Mouse (Mus musculus): Measurements from ENCODE around the gene Nipal4. TPM values are rescaled to one million over a fixed set of nuclear protein-coding genes. Genes with fewer than 3 reads are reported as not detected.

Nipal4 gene
- polyA plus RNA-seq, 1 experiment, result 0.57 TPM

DNA sequence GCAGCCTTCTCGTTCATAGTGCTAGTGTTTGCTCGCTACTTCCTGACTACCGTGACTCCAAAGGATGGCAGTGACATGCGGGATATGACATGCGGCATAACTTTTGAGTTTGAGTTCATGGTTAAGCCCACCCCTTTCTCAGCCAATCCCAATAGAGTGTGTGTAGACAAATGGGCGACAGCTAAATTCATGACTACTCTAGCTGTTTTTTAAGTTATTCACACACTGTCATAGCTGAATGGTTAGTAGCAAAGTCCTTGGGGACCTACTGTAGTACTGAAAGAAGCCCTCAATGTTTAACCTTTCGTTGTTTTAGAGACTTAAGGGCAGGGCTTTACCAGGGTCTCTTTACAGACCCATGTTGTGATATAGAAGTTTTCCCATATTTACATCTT lies 40.5 kb downstream of the Nipal4 start:
- Histone ChIP-seq H3K27me3 (ENCODE audit: control insufficient read depth, insufficient read depth, low read length) (no peaks in the 10 kb centered on the region), H3K27ac (ENCODE audit: insufficient read depth, low read length) (peak overlapping the region; percentile 64), H3K4me1 (ENCODE audit: control insufficient read depth, insufficient read depth, insufficient read length) (peaks cover 33% of the 10 kb centered on the region), H3K36me3 (ENCODE audit: control insufficient read depth, insufficient read depth, low read length) (peaks cover 4% of the 10 kb centered on the region; the same call in 1 of the 2 replicates), H3K4me3 (ENCODE audit: extremely low read depth, insufficient read depth, insufficient read length) (no peak overlapping the region)
- TF ChIP-seq CTCF (IDR thresholded peaks at IDR 0.05; ENCODE audit: extremely low read depth, insufficient read depth, insufficient read length, insufficient replicate concordance) (no peak), POLR2A (IDR thresholded peaks at IDR 0.05; ENCODE audit: low read depth, low read length) (no peak)
- WGBS, result 53% methylated on average over 7 of the region's 7 CpGs
- DNase-seq (ENCODE audit: low read depth in 1 of 2, low spot score in 2 of 2), result peak in 1 of 2 experiments; percentile 49

DNA sequence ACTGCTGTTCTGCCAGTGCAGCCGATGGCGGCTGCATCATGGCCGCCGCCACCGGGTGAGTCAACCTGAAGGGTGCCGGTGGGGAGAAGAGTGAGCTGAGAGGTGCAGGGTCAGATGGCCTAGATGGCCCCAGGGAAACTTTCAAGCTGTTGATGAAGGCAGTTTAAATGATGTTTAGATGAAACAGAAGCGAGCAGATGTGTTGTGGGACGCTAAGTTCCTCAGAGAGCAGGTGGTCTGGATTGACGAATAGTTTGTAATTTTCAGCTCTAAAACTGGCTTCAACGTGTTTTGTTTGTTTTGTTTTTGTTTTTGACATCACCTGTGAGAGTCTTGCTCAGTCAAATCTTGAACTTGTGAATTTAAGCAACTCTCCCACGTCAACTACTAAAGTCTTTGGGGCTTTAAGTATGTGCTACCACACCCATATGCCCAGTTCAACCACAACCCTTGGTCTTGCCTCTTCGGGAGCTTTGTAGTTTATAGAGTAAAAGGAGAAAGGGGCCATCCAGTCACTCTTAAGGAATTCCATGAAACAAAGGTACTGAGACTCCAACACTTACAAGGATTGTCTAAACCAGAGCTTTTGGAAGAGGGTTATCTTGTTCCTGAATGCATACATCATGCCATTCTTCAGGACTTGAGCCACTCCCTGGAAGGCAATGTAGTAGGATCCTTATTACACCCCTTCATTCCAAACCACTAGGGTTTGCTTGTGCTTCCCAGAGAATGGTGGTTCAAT lies 41.0 kb downstream of the Nipal4 start:
- Histone ChIP-seq H3K4me3 (ENCODE audit: extremely low read depth, insufficient read depth, insufficient read length) (0 out of 2 replicates have a peak overlapping the region, but pooled peaks have one; percentile 2), H3K27ac (ENCODE audit: insufficient read depth, low read length) (peak overlapping the region; percentile 64), H3K27me3 (ENCODE audit: control insufficient read depth, insufficient read depth, low read length) (no peaks in the 10 kb centered on the region), H3K36me3 (ENCODE audit: control insufficient read depth, insufficient read depth, low read length) (peaks cover 4% of the 10 kb centered on the region; the same call in 1 of the 2 replicates), H3K4me1 (ENCODE audit: control insufficient read depth, insufficient read depth, insufficient read length) (peaks cover 33% of the 10 kb centered on the region)
- DNase-seq (ENCODE audit: low read depth in 1 of 2, low spot score in 2 of 2), result no peak
- 59% methylated on average over 12 of the region's 12 CpGs for WGBS
- TF ChIP-seq CTCF (IDR thresholded peaks at IDR 0.05; ENCODE audit: extremely low read depth, insufficient read depth, insufficient read length, insufficient replicate concordance) (no peak), POLR2A (IDR thresholded peaks at IDR 0.05; ENCODE audit: low read depth, low read length) (no peak)

GRCm38 (mm10) chr11:46123328-46123866 lies 42.9 kb downstream of the Nipal4 start:
- WGBS, result 88% methylated on average over 8 of the region's 8 CpGs
- DNase-seq (ENCODE audit: low read depth in 1 of 2, low spot score in 2 of 2), result no peak
- H3K27me3 ChIP-seq (ENCODE audit: control insufficient read depth, insufficient read depth, low read length), result no peaks in the 10 kb centered on the region
- no peak for TF ChIP-seq POLR2A (IDR thresholded peaks at IDR 0.05; ENCODE audit: low read depth, low read length)
- no peak for TF ChIP-seq CTCF (IDR thresholded peaks at IDR 0.05; ENCODE audit: extremely low read depth, insufficient read depth, insufficient read length, insufficient replicate concordance)
- H3K4me1 ChIP-seq (ENCODE audit: control insufficient read depth, insufficient read depth, insufficient read length), result peaks cover 30% of the 10 kb centered on the region
- H3K27ac ChIP-seq (ENCODE audit: insufficient read depth, low read length), result no peak overlapping the region
- no peak overlapping the region for H3K4me3 ChIP-seq (ENCODE audit: extremely low read depth, insufficient read depth, insufficient read length)
- H3K36me3 ChIP-seq (ENCODE audit: control insufficient read depth, insufficient read depth, low read length), result peaks cover 4% of the 10 kb centered on the region; the same call in 1 of the 2 replicates

- Histone ChIP-seq H3K36me3 (ENCODE audit: control insufficient read depth, insufficient read depth, low read length) (peaks cover 4% of the 10 kb centered on the region; the same call in 1 of the 2 replicates), H3K27ac (ENCODE audit: insufficient read depth, low read length) (no peak overlapping the region), H3K4me1 (ENCODE audit: control insufficient read depth, insufficient read depth, insufficient read length) (peaks cover 27% of the 10 kb centered on the region), H3K4me3 (ENCODE audit: extremely low read depth, insufficient read depth, insufficient read length) (no peak overlapping the region), H3K27me3 (ENCODE audit: control insufficient read depth, insufficient read depth, low read length) (no peaks in the 10 kb centered on the region)
- no peak for DNase-seq (ENCODE audit: low read depth in 1 of 2, low spot score in 2 of 2)
- WGBS, result 64% methylated on average over 4 of the region's 4 CpGs
- TF ChIP-seq POLR2A (IDR thresholded peaks at IDR 0.05; ENCODE audit: low read depth, low read length) (no peak), CTCF (IDR thresholded peaks at IDR 0.05; ENCODE audit: extremely low read depth, insufficient read depth, insufficient read length, insufficient replicate concordance) (no peak)
These were observed 43.4 kb downstream of the Nipal4 start for GRCm38 (mm10) chr11:46122875-46123274.

- H3K4me3 ChIP-seq (ENCODE audit: extremely low read depth, insufficient read depth, insufficient read length), result no peak overlapping the region
- WGBS, result 89% methylated on average over 4 of the region's 4 CpGs
- peaks cover 17% of the 10 kb centered on the region for H3K4me1 ChIP-seq (ENCODE audit: control insufficient read depth, insufficient read depth, insufficient read length)
- H3K27me3 ChIP-seq (ENCODE audit: control insufficient read depth, insufficient read depth, low read length), result no peaks in the 10 kb centered on the region
- no peak for DNase-seq (ENCODE audit: low read depth in 1 of 2, low spot score in 2 of 2)
- H3K36me3 ChIP-seq (ENCODE audit: control insufficient read depth, insufficient read depth, low read length), result peaks cover 2% of the 10 kb centered on the region; the same call in 1 of the 2 replicates
- H3K27ac ChIP-seq (ENCODE audit: insufficient read depth, low read length), result no peak overlapping the region
- TF ChIP-seq CTCF (IDR thresholded peaks at IDR 0.05; ENCODE audit: extremely low read depth, insufficient read depth, insufficient read length, insufficient replicate concordance), result no peak
- no peak for TF ChIP-seq POLR2A (IDR thresholded peaks at IDR 0.05; ENCODE audit: low read depth, low read length)
These were observed 44.6 kb downstream of the Nipal4 start for GRCm38 (mm10) chr11:46121666-46122065.

DNA sequence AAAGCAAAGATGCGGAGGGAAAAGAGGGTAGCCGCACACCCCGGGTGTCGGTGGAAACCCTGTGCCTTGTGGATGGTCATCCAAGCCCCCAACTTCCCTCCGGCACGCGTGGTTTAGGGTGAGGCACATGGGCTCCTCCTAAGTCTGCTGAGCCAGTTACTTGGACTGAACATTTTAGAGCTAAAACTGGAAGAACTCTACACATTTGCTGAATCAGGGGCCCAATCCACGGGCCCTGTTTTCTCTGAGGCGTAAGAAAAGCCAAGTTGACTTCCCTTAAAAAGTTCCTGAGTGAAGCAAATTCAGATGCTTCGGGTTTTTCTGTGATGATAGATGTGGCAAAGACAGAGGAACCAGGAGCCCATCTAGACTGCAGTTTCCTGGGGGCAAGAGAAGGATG lies 46.2 kb downstream of the Nipal4 start:
- Histone ChIP-seq H3K36me3 (ENCODE audit: control insufficient read depth, insufficient read depth, low read length) (peaks cover 2% of the 10 kb centered on the region; the same call in 1 of the 2 replicates), H3K4me1 (ENCODE audit: control insufficient read depth, insufficient read depth, insufficient read length) (peaks cover 13% of the 10 kb centered on the region; the same call in 1 of the 2 replicates), H3K27me3 (ENCODE audit: control insufficient read depth, insufficient read depth, low read length) (no peaks in the 10 kb centered on the region), H3K4me3 (ENCODE audit: extremely low read depth, insufficient read depth, insufficient read length) (no peak overlapping the region), H3K27ac (ENCODE audit: insufficient read depth, low read length) (no peak overlapping the region)
- no peak for TF ChIP-seq POLR2A (IDR thresholded peaks at IDR 0.05; ENCODE audit: low read depth, low read length)
- no peak for TF ChIP-seq CTCF (IDR thresholded peaks at IDR 0.05; ENCODE audit: extremely low read depth, insufficient read depth, insufficient read length, insufficient replicate concordance)
- WGBS, result 83% methylated on average over 10 of the region's 10 CpGs
- no peak for DNase-seq (ENCODE audit: low read depth in 1 of 2, low spot score in 2 of 2)

Measured in spleen, adult 2 months (tissue).